Mouse (Mus musculus): ENCODE measurements at regions not wholly inside any gene's neighbourhood (a gene's known extent, or its start where the extent isn't known, plus 50 kb on each side); places are given as distances from the start of the nearest gene placed in this dataset.
"Not testable (repeated sequence)": the region's sequence is repeated elsewhere in the genome, so short reads cannot be mapped to it uniquely, and the experiment has no call there.

GRCm38 (mm10) chr1:157756977-157757376 lies 250.4 kb downstream of the Sec16b start:
- DNase-seq, result no peak

- DNase-seq, result no peak
Observed at GRCm38 (mm10) chr1:157758337-157758736, 251.8 kb downstream of the Sec16b start.

DNA sequence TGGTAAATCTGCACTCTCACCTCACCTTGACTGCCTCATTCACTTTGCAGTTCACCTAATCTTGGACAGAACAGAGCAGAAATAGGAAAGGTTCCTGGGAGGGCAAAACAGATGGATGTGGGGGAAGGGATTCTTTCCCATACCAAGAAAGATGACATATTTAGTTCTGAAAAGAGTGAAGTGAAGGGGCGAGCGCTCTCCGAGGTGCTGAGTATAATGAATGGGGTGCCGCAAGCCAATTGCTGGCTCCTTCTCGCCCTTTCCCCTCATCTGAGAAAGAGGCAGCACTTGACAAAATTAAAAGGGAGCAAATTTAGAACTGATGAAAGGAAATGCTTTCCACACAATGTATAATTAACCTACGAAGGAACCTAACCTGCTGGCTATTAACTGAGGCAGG lies 261.7 kb downstream of the Sec16b start:
- no peak for DNase-seq

- DNase-seq, result no peak
Observed at GRCm38 (mm10) chr1:157797711-157798110, 291.2 kb downstream of the Sec16b start.

DNA sequence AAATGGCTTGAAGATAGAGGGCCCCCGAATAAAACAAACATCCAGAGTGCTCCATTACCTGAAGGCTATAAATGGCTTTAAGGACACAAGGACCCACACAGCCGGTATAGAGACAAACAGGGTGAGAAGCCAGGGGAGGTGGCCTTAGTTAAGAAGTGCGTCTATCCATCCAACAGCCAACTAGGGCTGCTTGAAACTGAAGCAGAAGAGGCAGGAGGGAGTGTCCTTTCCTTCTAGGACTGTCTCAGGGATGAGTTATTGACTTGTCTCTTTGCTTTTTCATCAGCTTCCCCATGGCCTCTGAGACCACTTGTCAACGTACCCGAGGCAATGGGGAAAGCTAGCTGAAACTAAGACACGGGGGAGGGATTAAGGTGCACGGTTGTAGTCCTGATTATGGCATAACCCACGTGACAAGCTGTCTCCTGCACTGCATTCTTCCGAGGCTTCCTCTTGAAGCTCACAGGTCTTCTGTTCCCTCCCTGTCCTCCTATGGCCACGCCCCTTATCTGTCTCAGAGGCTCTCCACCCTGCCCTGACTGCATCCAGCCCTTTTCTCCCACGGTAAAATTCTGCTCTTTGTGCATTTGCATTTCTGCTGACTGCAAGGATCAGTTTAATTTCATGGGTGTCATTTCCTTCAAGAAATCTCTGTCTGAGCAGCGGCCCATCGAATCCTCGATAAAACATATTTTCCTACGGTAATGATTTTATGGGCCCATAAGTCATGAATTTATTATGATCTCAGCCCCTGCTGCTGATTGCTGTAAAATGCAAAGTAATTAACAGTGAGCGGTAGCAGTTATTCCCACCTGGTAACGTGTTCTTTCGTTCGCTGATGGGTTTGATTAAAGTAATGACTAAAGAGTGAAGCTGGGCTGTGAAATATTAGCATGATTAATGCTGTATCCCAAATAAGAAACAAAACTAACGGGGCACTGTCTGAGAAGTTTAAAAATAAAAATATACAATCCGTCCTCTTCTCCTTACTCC lies 292.3 kb downstream of the Sec16b start:
- DNase-seq, result no peak

DNA sequence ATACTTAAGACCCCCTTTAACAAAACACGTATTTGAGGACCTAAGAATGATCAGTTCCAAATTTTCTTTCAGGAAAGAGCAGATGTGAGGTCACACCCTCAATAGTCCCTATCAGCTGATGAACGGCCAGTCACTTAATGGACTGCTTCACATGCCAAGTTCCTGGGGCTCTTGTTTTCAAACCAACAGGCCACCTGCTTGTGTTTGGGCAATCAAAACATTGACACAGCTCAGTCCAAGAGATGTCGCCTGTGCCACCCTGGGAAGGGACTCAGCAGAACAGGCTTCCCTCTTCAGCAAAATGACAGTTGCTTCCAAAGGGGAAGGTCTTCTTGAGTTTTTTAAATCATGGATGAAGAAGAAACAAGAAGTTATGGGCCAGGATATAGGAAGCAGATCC lies 294.6 kb downstream of the Sec16b start:
- DNase-seq, result no peak

GRCm38 (mm10) chr1:157804229-157804628 lies 297.7 kb downstream of the Sec16b start:
- no peak for DNase-seq

DNA sequence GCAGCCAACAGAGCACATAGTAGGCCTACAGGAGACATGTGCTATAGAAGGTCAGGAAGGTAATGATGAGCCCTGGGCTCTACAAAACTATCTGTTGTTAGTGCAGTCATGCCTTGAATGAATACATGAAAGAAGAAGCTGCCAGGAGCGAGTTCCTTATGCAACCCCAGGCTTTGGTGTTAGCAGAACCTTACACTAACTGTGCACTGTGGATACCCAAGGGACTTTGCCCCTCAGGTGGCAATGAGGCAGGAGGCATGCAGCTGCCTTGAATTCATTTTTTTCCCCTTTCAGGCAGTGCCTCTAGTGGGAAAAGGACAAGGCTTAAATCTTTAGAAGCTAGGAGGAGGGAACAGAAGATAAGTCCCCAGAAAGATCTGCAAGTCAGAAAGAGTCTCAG lies 299.8 kb downstream of the Sec16b start:
- DNase-seq, result no peak

- no peak for DNase-seq
Observed at GRCm38 (mm10) chr1:157809674-157810471, 303.3 kb downstream of the Sec16b start.

- DNase-seq, result no peak
Observed at GRCm38 (mm10) chr1:157810657-157811056, 304.1 kb downstream of the Sec16b start.

- DNase-seq, result no peak
Observed at GRCm38 (mm10) chr1:157827966-157828365, 321.4 kb downstream of the Sec16b start.

DNA sequence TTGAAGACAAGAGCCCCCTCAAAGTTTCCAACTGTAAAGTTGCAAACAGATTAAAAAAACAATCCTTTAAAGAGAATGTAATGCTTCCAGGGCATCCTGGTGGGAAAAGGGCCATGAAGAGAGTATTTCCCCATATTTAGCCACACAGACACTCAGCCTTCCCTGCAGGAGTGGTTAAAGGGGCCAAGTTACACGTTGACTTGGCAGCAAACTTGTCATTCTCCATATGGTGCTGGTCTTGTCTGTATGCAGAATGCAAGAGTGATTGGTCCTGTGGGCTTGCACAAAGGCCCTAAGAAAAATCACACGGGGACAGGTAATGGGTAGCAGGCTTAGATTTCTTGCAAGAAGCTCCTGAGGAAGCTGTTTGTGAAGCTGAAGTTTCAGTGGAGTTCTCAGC lies 325.0 kb downstream of the Sec16b start:
- DNase-seq, result no peak

DNA sequence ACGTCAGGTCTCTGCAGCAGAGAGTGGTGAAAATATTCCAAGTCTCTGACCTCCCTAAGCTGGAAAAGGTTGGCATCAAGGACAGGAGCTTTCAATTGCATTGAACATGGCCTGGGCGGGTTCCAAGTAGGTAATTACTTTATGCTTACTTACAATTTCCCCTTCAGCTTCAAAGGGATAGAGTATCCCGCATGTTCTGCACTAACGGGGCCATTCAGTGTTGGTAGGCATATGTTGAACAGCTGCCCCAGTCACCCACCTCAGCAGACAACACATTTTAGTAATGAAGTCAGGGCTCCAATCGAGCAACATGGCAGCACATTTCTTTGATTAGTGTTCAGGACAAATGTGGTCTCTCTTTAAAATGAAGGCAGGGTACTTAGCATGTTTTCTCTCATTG lies 366.2 kb downstream of the Sec16b start:
- DNase-seq, result peak; percentile 5

GRCm38 (mm10) chr1:157875006-157875405 lies 368.5 kb downstream of the Sec16b start:
- no peak for DNase-seq

DNA sequence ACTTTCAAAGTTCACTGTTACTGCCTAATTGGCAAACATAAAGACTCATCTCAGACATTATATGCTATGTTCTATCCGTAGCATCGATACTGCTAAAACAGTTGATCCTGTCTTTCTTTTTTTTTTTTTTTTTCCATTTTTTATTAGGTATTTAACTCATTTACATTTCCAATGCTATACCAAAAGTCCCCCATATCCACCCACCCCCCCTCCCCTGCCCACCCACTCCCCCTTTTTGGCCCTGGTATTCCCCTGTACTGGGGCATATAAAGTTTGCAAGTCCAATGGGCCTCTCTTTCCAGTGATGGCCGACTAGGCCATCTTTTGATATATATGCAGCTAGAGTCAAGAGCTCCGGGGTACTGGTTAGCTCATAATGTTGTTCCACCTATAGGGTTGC lies 370.6 kb downstream of the Sec16b start:
- DNase-seq, result not testable (repeated sequence)

GRCm38 (mm10) chr1:157887146-157887545 lies 380.6 kb downstream of the Sec16b start:
- DNase-seq, result no peak

GRCm38 (mm10) chr1:157888573-157888972 lies 382.0 kb downstream of the Sec16b start:
- no peak for DNase-seq

DNA sequence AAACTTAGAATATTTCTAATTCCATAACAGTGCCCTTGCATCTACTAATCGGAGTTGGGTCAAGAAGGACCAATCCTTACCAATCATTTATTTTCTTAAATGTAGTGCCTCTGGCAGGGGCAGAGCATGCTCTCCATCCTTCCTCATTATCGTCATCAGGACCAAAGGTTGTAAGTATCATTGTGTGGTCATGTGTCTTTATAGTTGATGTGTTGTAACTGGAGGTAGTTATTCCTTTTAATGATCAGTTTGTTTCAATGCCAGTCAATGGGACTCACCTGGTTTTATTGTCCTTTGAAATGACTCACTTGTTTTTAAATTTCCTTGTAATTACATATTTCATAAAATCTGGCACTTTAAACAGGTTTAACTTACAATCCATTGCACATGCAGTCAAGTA lies 399.6 kb downstream of the Sec16b start:
- DNase-seq, result no peak

DNA sequence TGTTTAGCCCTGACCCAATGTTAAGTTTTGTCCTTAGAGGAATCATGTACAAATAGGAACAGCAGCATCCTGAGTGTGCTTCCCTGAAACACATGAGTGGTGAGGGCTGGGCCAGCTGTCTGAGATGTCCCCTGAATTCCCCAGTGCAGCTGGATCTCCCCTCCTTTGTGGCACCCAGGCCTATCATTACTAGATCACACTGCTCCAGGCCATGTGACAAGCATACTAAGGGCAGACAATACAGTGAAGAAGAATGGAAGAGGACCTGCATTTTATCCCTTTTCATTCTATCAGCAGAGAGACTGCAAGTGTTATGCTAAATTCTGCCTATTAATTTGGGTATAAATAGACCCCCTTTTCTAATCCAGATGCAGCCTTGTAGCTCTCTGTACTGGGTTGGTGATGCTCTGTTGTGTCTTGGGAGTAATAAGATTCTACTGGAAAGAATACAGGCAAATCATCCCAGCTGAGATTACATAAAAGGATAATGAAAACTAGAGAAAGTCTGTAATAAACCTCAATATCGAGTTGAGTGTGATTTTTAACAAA lies 418.3 kb downstream of the Brinp2 start:
- DNase-seq, result no peak

DNA sequence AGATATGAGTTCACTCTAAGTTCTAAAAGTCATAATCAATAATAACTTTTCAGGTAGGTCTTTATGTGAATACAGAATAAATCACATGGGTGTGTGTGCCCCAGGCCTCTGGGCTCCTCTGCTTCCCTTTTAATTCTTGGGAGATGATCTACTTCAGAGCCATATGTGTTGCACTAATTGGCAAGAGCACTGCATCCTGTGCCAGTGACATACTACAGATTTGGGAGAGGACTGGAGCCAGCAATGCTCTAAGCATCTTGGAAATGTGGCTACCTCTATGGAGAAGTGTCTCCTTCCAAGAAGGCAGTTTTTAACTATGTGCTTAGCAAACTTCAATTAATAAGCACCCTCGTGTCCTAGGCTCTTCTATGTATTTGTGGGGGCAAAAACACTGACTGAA lies 416.6 kb downstream of the Brinp2 start:
- no peak for DNase-seq

- DNase-seq, result no peak
Observed at GRCm38 (mm10) chr1:157940331-157940758, 415.8 kb downstream of the Brinp2 start.

- DNase-seq, result no peak
Observed at GRCm38 (mm10) chr1:157957506-157957905, 398.6 kb downstream of the Brinp2 start.

- DNase-seq, result no peak
Observed at GRCm38 (mm10) chr1:157964461-157964860, 391.7 kb downstream of the Brinp2 start.
